Mouse (Mus musculus) intestine, embryonic 15.5 days (tissue): ENCODE data around the gene Qk. TPM values are rescaled to one million over a fixed set of nuclear protein-coding genes. Genes with fewer than 3 reads are reported as not detected.

Source experiments
- ATAC-seq: fragments of 200-750 bp; cut with Nextera tagmentation; 2 replicates; pipeline ENCODE4 v1.8.0; 2017; ENCODE audit warnings: moderate TSS enrichment, moderate library complexity
- H3K27ac ChIP-seq: fragments of 300-500 bp; sonication (generic); 2 replicates; pipeline ENCODE4 v1.5.1; 2015; ENCODE audit warnings: mild to moderate bottlenecking, inconsistent platforms
- H3K27me3 ChIP-seq: fragments of 300-500 bp; sonication (generic); replicated peaks from 2 replicates; pipeline ENCODE4 v1.6.1; 2015; ENCODE audit warnings: inconsistent platforms
- H3K36me3 ChIP-seq: fragments of 300-500 bp; sonication (generic); 2 replicates; pipeline ENCODE4 v1.6.1; 2015; ENCODE audit warnings: inconsistent platforms
- H3K4me1 ChIP-seq: fragments of 300-500 bp; sonication (generic); replicated peaks from 2 replicates; pipeline ENCODE4 v1.6.1; 2015; ENCODE audit warnings: inconsistent platforms
- H3K4me2 ChIP-seq: fragments of 300-500 bp; sonication (generic); replicated peaks from 2 replicates; pipeline ENCODE4 v1.6.1; 2015; ENCODE audit warnings: mild to moderate bottlenecking, inconsistent platforms
- H3K4me3 ChIP-seq: fragments of 300-500 bp; sonication (generic); replicated peaks from 2 replicates; pipeline ENCODE4 v1.5.1; 2015; ENCODE audit warnings: inconsistent platforms
- H3K9ac ChIP-seq: fragments of 300-500 bp; sonication (generic); 2 replicates; pipeline ENCODE4 v1.6.1; 2015; ENCODE audit warnings: inconsistent platforms
- H3K9me3 ChIP-seq: fragments of 300-500 bp; sonication (generic); 2 replicates; pipeline ENCODE4 v1.6.1; 2016; ENCODE audit warnings: inconsistent platforms
- WGBS: fragments of 180-500 bp; shearing (Covaris S2); methylation state at CpG from one replicate; pipeline ENCODE4 v1.1.7; 2015; 5-methylcytosine and 5-hydroxymethylcytosine counted together
- polyA plus RNA-seq: library from polyadenylated mRNA; unstranded; fragments of >200 nt; fragmentation: Nextera tagmentation; extraction: Ambion mirVana; gene quantifications from 2 replicates; pipeline ENCODE4 v1.2.1, GENCODE M21; 2015

Gene Qk
- polyA plus RNA-seq, 1 experiment from 2014 or later = 13.0 TPM

GRCm38 (mm10) chr17:10152808-10153413 is 166.7 kb downstream of the Qk start:
- H3K9ac ChIP-seq = no peak overlapping the region

More at GRCm38 (mm10) chr17:10152808-10153413, 166.7 kb downstream of the Qk start:
- Histone ChIP-seq H3K9me3 (no peaks in the 10 kb centered on the region), H3K4me3 (no peak overlapping the region), H3K27me3 (no peaks in the 10 kb centered on the region), H3K36me3 (no peaks in the 10 kb centered on the region), H3K4me2 (no peak overlapping the region), H3K27ac (no peak overlapping the region), H3K4me1 (no peaks in the 10 kb centered on the region)
- ATAC-seq = no peak
- 61% methylated on average over 8 of the region's 8 CpGs for WGBS
